Mouse (Mus musculus): Measurements from ENCODE around the gene Rnase10. TPM values are rescaled to one million over a fixed set of nuclear protein-coding genes. Genes with fewer than 3 reads are reported as not detected.
"Not testable (repeated sequence)": the region's sequence is repeated elsewhere in the genome, so short reads cannot be mapped to it uniquely, and the experiment has no call there.

Gene Rnase10
- polyA plus RNA-seq (2012; fragmentation: generic; extraction: Trizol): 0.10 TPM

DNA sequence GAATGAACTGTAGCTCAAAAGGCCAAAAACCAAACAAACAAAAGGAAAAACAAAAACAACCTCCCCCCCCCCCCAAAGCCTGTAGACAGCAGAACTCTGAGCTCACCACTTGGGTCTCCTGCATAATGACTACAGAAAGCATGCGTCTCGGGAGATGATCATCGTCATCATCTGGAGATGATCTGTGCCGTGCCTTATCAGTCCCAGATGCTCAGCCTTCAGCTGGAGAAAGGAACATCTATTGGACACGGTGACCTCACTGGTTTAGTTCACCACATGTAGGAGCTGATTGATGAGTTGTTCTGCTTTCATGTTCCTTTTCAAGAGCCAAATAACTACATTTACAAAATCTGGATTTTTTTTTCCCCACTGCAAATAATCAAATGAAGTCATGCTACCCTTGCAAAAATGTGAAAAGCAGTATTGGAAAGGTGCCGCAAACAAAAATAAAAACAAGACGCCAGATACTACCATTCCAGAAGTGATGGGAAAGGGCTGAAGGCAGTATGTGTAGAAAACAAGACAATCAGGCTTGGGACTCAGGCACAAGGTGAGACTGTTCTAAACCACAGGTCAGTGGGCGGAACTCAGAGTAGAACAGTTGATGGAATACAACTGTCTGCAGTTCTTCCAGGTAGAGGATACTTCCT lies at the start of gene Rnase10:
Gene Rnase10 (plus strand): TSS at position 600 of the 650 bp plus-strand sequence.
- Histone ChIP-seq H3K4me2 (ENCODE audit: low read depth) (peak within 1 kb of the TSS; percentile 68), H3K4me3 (no peak within 1 kb of the TSS), H3ac (ENCODE audit: control insufficient read depth, insufficient read length) (no peak within 1 kb of the TSS), H3K27me3 (ENCODE audit: control insufficient read depth, insufficient read depth, insufficient read length) (no peaks in the 10 kb centered on the region), H3K36me3 (ENCODE audit: control insufficient read depth, insufficient read depth) (no peaks in the 10 kb centered on the region), H3K79me2 (ENCODE audit: control insufficient read depth, insufficient read depth) (no peaks in the 10 kb centered on the region)
- no peak for TF ChIP-seq MYOG (IDR thresholded peaks at IDR 0.05; ENCODE audit: control insufficient read depth in 1 of 3, insufficient read depth in 1 of 3, insufficient read length in 2 of 3, low read depth in 2 of 3)
- no peak for TF ChIP-seq TCF12 (IDR thresholded peaks at IDR 0.05; ENCODE audit: insufficient read depth, poor library complexity, severe bottlenecking)
- TF ChIP-seq MAX (IDR thresholded peaks at IDR 0.05; ENCODE audit: low read depth): no peak
- TF ChIP-seq CEBPB (IDR thresholded peaks at IDR 0.05; ENCODE audit: insufficient read depth, poor library complexity, severe bottlenecking): no peak
- TF ChIP-seq E2F4 (IDR thresholded peaks at IDR 0.05; ENCODE audit: insufficient read depth): no peak
- TF ChIP-seq TCF3 (IDR thresholded peaks at IDR 0.05; ENCODE audit: insufficient read length, low read depth): no peak
- TF ChIP-seq SRF (IDR thresholded peaks at IDR 0.05; ENCODE audit: control insufficient read depth, insufficient read length, low read depth): no peak
- TF ChIP-seq USF1 (IDR thresholded peaks at IDR 0.05; ENCODE audit: low read depth): no peak
- no peak for TF ChIP-seq MYOD1 (IDR thresholded peaks at IDR 0.05; ENCODE audit: control insufficient read depth in 1 of 3, insufficient read length in 2 of 3, low read depth in 2 of 3)
- no peak for TF ChIP-seq POLR2A (IDR thresholded peaks at IDR 0.05; ENCODE audit: insufficient read length, low read depth)

DNA sequence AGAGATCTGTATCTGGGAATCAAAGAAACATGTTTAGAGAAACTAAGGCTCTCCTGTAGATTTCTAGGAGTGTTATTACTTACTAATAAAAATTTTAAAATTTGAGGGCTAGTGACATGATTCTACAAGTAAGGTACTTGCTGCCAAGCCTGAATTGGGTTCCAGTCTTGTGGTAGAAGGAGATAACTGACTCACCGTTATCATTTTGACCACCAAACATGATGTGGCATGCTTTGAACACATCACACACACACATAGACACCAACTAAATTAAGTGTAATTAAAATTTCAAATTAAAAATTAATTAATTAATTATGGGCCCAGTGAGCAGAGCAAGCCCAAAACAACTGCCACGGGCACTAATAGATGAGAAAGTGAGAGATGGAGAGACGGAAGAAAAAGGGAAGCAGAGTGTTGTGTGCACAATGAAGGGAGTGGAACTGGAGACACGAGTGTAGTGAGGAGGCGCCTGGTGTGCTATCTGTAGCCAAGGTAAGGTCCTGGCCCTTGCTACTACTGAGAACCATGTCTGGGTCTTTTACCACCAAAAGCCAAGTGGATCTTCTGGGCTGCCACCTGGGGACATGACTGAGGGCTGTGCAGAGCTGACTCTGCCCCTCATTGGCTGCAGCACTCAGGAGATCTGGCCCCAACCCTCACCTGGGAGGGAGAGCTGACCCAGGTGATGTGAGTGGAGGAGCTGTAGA lies 49.1 kb upstream of the Rnase10 start:
- H3K4me2 ChIP-seq (ENCODE audit: low read depth); H3K4me3 ChIP-seq; H3K27me3 ChIP-seq (ENCODE audit: control insufficient read depth, insufficient read depth, insufficient read length); H3K79me2 ChIP-seq (ENCODE audit: control insufficient read depth, insufficient read depth); H3ac ChIP-seq (ENCODE audit: control insufficient read depth, insufficient read length); H3K36me3 ChIP-seq (ENCODE audit: control insufficient read depth, insufficient read depth): not testable (repeated sequence)

DNA sequence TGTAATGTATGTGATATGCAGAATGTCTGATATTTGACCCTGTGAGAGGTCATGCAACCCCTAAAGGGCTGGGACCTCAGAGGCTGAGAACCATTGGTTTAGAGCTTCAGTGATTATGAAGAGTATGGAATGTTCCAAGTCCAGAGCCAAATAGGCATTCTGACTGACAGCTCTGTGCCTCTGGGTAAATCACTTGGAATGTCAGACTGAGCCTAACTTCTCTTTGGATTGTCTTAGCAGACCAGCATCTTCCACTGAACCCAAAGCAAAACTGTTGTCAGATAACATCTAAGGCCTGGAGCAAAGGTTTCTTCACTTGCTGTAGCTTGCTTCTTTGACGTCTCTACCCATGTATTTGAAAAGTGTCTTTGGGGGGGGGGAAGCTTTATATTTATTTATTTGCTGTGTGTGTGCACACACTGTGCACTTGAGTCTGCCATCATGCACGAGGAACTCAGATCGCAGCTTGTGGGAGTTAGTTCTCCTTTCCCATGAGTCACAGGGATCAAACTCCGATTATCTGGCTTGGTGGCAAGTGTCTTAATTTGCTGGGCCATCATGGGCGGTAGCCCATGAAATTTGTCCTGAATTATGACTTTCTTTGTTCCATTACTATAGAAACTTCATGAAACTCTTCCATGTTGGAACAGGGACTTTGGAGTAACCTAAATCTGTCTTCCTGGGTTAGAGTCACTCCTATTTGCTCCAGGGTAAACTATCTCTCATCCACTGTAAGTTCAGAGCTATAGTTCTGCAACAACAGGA lies 39.2 kb upstream of the Rnase10 start:
- no peaks in the 10 kb centered on the region for H3K36me3 ChIP-seq (ENCODE audit: control insufficient read depth, insufficient read depth)
- H3K27me3 ChIP-seq (ENCODE audit: control insufficient read depth, insufficient read depth, insufficient read length): no peaks in the 10 kb centered on the region
- TF ChIP-seq TCF3 (IDR thresholded peaks at IDR 0.05; ENCODE audit: insufficient read length, low read depth): no peak
- TF ChIP-seq MYOD1 (IDR thresholded peaks at IDR 0.05; ENCODE audit: control insufficient read depth in 1 of 3, insufficient read length in 2 of 3, low read depth in 2 of 3): no peak
- TF ChIP-seq TCF12 (IDR thresholded peaks at IDR 0.05; ENCODE audit: insufficient read depth, poor library complexity, severe bottlenecking): no peak
- no peak for TF ChIP-seq REST (IDR thresholded peaks at IDR 0.05; ENCODE audit: insufficient read depth, insufficient read length)
- no peak for TF ChIP-seq POLR2AphosphoS2 (IDR thresholded peaks at IDR 0.05; ENCODE audit: insufficient read length, low read depth)
- TF ChIP-seq E2F4 (IDR thresholded peaks at IDR 0.05; ENCODE audit: insufficient read depth): no peak
- TF ChIP-seq CEBPB (IDR thresholded peaks at IDR 0.05; ENCODE audit: insufficient read depth, poor library complexity, severe bottlenecking): no peak
- no peak for TF ChIP-seq USF1 (IDR thresholded peaks at IDR 0.05; ENCODE audit: low read depth)
- no peak for TF ChIP-seq POLR2A (IDR thresholded peaks at IDR 0.05; ENCODE audit: insufficient read length, low read depth)
- TF ChIP-seq MAX (IDR thresholded peaks at IDR 0.05; ENCODE audit: low read depth): no peak
- TF ChIP-seq SRF (IDR thresholded peaks at IDR 0.05; ENCODE audit: control insufficient read depth, insufficient read length, low read depth): no peak
- TF ChIP-seq MYOG (IDR thresholded peaks at IDR 0.05; ENCODE audit: control insufficient read depth in 1 of 3, insufficient read depth in 1 of 3, insufficient read length in 2 of 3, low read depth in 2 of 3): no peak
- no peak overlapping the region for H3K4me2 ChIP-seq (ENCODE audit: low read depth)
- H3ac ChIP-seq (ENCODE audit: control insufficient read depth, insufficient read length): no peak overlapping the region
- H3K4me3 ChIP-seq: no peak overlapping the region
- no peaks in the 10 kb centered on the region for H3K79me2 ChIP-seq (ENCODE audit: control insufficient read depth, insufficient read depth)

DNA sequence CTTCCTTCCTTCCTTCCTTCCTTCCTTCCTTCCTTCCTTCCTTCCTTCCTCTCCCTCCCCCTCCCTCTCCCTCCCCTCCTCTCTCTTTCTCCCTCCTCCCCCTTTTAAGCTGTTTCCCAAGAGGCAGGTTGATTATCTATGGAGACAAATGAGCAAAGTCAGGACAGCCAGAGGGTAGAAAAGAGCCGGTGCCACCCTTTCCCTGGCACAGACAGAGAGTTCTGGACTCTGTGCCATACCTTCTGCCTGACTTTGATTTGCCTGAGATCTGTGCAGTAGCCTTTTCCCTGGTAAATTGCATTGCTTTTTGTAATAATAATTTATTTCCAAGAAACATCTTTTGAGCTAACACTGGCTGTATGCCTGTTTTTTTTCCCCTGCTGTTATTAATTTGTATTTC lies 38.5 kb upstream of the Rnase10 start:
- no peaks in the 10 kb centered on the region for H3K79me2 ChIP-seq (ENCODE audit: control insufficient read depth, insufficient read depth)
- no peaks in the 10 kb centered on the region for H3K27me3 ChIP-seq (ENCODE audit: control insufficient read depth, insufficient read depth, insufficient read length)
- H3K4me2 ChIP-seq (ENCODE audit: low read depth): no peak overlapping the region
- H3K36me3 ChIP-seq (ENCODE audit: control insufficient read depth, insufficient read depth): no peaks in the 10 kb centered on the region
- H3K4me3 ChIP-seq: no peak overlapping the region
- H3ac ChIP-seq (ENCODE audit: control insufficient read depth, insufficient read length): no peak overlapping the region
- no peak for TF ChIP-seq POLR2AphosphoS2 (IDR thresholded peaks at IDR 0.05; ENCODE audit: insufficient read length, low read depth)
- TF ChIP-seq USF1 (IDR thresholded peaks at IDR 0.05; ENCODE audit: low read depth): no peak
- no peak for TF ChIP-seq CEBPB (IDR thresholded peaks at IDR 0.05; ENCODE audit: insufficient read depth, poor library complexity, severe bottlenecking)
- TF ChIP-seq SRF (IDR thresholded peaks at IDR 0.05; ENCODE audit: control insufficient read depth, insufficient read length, low read depth): no peak
- TF ChIP-seq POLR2A (IDR thresholded peaks at IDR 0.05; ENCODE audit: insufficient read length, low read depth): no peak
- TF ChIP-seq MYOD1 (IDR thresholded peaks at IDR 0.05; ENCODE audit: control insufficient read depth in 1 of 3, insufficient read length in 2 of 3, low read depth in 2 of 3): no peak
- TF ChIP-seq MAX (IDR thresholded peaks at IDR 0.05; ENCODE audit: low read depth): no peak
- TF ChIP-seq E2F4 (IDR thresholded peaks at IDR 0.05; ENCODE audit: insufficient read depth): no peak
- no peak for TF ChIP-seq MYOG (IDR thresholded peaks at IDR 0.05; ENCODE audit: control insufficient read depth in 1 of 3, insufficient read depth in 1 of 3, insufficient read length in 2 of 3, low read depth in 2 of 3)
- no peak for TF ChIP-seq TCF3 (IDR thresholded peaks at IDR 0.05; ENCODE audit: insufficient read length, low read depth)
- TF ChIP-seq TCF12 (IDR thresholded peaks at IDR 0.05; ENCODE audit: insufficient read depth, poor library complexity, severe bottlenecking): no peak
- TF ChIP-seq REST (IDR thresholded peaks at IDR 0.05; ENCODE audit: insufficient read depth, insufficient read length): no peak

Data from myocyte (in vitro differentiated cells).